Mouse (Mus musculus) bone marrow macrophage, adult 2 months (primary cell): ENCODE data around the gene Abca4. TPM values are rescaled to one million over a fixed set of nuclear protein-coding genes. Genes with fewer than 3 reads are reported as not detected.

Source experiments
- H3K27ac ChIP-seq: 2 replicates; pipeline ENCODE4 v1.5.1; 2012; ENCODE audit warnings: low read depth, low read length; ENCODE audit not compliant: insufficient read depth
- H3K4me1 ChIP-seq: 2 replicates; pipeline ENCODE4 v1.6.1; 2012; ENCODE audit warnings: low read length; ENCODE audit not compliant: control insufficient read depth, insufficient read depth
- H3K4me3 ChIP-seq: 2 replicates; pipeline ENCODE4 v1.5.1; 2012; ENCODE audit warnings: mild to moderate bottlenecking, low read length, moderate library complexity; ENCODE audit not compliant: insufficient read depth
- CTCF ChIP-seq: IDR thresholded peaks from 2 replicates; pipeline ENCODE4 v1.5.1; 2012; ENCODE audit warnings: low read depth, mild to moderate bottlenecking, low read length, moderate library complexity
- POLR2A ChIP-seq: IDR thresholded peaks from 2 replicates; pipeline ENCODE4 v1.6.1; 2012; ENCODE audit warnings: mild to moderate bottlenecking, low read depth, low read length, borderline replicate concordance
- polyA plus RNA-seq: library from polyadenylated mRNA; stranded (reverse); fragments of >200 nt; gene quantifications from 2 replicates; pipeline ENCODE4 v1.2.4, GENCODE M21; 2012; ENCODE audit not compliant: missing spikeins, insufficient read depth, insufficient read length

The Abca4 gene
- polyA plus RNA-seq, 1 experiment, result not detected

DNA sequence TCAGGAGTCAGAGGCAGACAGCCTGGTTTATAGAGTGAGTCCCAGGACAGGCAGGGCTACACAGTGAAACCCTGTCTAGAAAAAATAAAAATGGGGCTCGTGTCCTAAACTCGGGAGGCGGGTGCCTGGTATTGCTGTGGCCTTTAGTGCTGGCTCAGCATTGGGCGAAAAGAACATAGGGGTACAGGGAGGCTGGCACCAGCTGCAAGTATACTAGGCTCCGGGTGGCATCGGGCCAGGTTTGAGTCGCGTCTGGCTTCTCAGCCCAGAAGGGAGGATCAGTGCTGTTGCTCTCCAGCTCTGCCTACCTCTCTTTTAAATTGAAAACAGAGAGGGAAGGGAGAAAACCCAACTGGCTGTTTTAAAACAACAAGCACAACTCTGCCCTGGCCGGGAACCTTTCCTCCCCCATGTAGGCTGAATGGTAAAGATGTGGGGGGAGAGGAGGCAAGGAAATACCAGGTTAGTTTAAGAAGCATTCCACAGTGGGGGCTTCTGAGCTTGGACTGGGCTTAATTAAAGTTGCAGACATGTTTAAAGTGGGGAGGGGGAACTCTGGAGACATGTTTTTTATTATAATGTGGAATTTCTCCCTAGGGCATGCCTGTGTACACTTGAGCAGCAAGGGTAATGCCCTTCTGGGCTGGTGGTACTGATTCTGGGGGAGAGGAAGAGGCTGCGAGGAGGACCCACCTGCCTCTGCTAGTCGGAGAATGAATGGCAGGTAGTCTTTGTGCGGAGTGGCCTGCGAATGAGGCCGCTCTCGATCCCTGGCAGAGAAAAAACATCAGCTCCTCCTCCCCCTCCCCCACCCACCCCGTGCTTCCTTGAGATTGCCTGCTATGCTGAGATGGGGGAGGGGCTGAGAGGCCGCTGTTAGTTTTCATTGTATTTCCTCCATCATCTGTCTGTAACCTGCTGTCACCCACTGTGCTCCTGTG is 3.9 kb downstream of the Abca4 start:
- TF ChIP-seq POLR2A (no peak), CTCF (no peak)
- H3K4me3 ChIP-seq, result no peak overlapping the region
- no peak overlapping the region for H3K27ac ChIP-seq
- H3K4me1 ChIP-seq, result peaks cover 5% of the 10 kb centered on the region; the same call in 1 of the 2 replicates

DNA sequence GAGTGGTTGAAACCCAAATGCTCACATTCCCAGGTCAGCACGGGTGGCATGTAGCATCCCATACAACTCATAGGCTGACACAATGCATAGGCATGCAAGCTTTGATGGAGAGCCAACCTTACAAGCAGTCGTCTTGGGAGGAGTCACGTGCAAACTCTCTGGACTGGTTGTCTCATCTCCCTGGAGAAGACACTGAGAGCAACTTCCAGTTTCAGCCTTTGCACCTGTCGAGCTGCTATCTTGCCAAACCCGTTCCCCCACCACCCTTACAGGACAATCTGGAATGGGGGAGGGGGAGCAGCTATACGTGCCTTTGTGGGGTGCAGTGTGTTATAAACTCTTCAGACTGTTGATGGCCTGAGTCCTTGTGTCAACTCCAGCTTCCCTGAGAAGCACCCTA is 4.9 kb downstream of the Abca4 start:
- TF ChIP-seq POLR2A, result no peak
- TF ChIP-seq CTCF, result no peak
- Histone ChIP-seq H3K4me1 (no peaks in the 10 kb centered on the region), H3K27ac (no peak overlapping the region), H3K4me3 (no peak overlapping the region)

DNA sequence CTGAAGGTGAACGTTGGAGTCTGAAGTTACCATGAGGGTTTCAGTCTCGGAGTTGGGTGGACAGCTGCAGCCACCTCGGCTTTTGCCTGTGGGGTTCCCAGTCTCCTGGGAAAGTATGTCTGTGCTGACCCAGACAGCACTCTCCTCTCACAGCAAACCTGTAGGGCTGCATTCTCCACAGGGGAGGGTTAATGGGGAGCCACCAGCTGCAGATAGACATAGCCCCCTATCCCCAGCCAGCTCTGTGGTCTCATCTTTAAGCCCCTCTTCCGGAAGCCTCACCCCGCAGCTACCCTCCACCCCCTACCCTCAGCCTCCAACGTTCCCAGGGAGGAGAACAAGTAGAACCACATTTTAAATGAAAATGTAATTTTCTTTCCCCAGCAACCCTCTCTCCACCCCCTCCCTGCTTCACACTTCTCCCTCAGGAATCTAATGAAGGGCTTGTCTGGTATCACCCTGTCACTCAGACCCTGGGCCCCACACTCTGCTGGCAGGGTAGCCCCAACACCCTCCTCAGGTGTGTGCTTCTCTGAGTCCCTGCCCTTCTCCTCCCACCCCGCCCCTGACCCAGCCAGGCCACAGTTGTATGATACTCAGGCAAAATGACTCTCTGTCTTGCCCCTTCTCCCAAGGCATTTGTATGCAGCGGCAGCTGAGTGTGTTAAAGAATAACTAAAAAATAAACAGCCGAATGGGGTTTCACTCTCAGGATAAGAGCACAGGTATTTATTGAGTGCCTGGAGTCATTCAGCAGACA is 14.4 kb downstream of the Abca4 start:
- Histone ChIP-seq H3K4me3 (no peak overlapping the region), H3K4me1 (no peaks in the 10 kb centered on the region), H3K27ac (no peak overlapping the region)
- TF ChIP-seq CTCF (no peak), POLR2A (no peak)

DNA sequence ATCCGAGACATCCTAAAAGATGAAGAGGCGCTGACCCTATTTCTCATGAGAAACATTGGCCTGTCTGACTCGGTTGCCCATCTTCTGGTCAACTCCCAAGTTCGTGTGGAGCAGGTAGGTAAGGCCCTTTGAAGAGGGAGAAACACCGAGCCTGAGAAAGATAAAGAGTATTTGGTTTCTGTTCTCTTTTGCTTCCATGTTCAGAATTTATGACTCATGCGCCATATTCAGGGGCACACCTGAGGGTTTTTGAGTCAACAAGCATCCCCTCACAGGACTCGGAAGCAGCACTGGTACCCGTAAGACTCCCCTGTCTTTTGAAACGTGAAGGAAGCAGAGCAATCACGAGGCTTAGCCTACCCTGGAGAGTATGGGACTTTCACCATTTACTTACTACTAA is 18.3 kb downstream of the Abca4 start:
- TF ChIP-seq CTCF (no peak), POLR2A (no peak)
- no peaks in the 10 kb centered on the region for H3K4me1 ChIP-seq
- no peak overlapping the region for H3K4me3 ChIP-seq
- no peak overlapping the region for H3K27ac ChIP-seq

DNA sequence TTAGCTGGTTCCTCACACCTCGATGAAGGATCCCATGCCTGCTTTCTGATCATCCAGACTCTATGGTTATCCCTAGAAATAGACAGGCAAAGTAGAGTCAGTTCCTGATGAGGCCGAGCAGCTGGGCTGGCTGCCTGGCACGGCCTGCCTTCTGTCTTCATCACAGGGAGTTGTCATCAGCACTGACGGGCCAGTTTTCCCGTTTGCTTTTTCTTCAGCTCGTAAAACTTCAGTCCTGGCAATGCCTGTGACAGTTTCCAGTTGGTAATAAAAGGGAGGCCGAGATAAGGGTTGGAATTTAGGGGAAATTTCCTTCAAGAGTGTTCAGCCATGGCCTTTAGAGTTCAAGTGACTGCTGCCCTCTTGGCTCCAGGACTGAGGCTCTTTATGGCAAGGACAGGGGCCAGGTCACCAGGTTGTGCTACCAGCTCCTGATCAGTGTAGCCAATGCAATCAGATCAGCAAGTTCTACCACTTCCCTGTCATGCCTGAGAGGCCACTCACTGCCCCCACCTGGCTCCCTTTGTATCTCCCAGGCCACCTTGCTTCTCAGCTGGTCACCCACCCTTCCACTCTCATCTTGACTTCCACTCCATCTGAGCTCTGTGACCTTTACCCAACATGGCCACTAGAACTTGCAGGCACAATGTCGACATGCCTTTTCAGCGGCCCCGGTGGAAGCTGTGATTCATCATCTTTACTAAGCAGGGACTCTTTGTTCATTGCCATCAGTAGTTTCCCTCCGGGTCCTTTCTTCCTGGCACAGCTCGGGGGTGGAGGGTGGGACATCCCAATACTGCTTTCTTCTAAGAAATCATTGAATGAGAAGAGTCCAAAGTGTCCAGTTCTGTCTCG is 20.5 kb downstream of the Abca4 start:
- TF ChIP-seq POLR2A, result no peak
- TF ChIP-seq CTCF, result no peak
- no peaks in the 10 kb centered on the region for H3K4me1 ChIP-seq
- no peak overlapping the region for H3K4me3 ChIP-seq
- no peak overlapping the region for H3K27ac ChIP-seq

DNA sequence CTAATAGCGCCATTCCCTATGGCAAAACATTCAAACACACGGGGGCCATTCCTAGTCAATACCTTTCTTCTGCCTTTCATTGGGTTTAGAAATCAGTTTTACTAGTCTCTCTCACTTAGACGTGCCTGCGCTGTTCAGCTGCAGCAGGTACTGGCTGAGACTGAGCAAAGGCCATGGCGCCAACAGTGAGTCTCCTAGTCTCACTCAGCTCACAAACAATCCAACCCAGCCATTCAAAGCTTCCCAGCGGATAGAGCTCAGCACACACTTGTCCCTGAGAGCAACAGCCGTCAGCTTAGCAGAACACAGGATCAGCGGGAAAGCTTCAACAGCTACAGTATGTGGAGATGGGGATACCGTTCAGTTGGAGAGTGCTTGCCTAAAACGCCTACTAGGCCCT is 27.5 kb downstream of the Abca4 start:
- Histone ChIP-seq H3K27ac (no peak overlapping the region), H3K4me1 (no peaks in the 10 kb centered on the region), H3K4me3 (no peak overlapping the region)
- no peak for TF ChIP-seq CTCF

DNA sequence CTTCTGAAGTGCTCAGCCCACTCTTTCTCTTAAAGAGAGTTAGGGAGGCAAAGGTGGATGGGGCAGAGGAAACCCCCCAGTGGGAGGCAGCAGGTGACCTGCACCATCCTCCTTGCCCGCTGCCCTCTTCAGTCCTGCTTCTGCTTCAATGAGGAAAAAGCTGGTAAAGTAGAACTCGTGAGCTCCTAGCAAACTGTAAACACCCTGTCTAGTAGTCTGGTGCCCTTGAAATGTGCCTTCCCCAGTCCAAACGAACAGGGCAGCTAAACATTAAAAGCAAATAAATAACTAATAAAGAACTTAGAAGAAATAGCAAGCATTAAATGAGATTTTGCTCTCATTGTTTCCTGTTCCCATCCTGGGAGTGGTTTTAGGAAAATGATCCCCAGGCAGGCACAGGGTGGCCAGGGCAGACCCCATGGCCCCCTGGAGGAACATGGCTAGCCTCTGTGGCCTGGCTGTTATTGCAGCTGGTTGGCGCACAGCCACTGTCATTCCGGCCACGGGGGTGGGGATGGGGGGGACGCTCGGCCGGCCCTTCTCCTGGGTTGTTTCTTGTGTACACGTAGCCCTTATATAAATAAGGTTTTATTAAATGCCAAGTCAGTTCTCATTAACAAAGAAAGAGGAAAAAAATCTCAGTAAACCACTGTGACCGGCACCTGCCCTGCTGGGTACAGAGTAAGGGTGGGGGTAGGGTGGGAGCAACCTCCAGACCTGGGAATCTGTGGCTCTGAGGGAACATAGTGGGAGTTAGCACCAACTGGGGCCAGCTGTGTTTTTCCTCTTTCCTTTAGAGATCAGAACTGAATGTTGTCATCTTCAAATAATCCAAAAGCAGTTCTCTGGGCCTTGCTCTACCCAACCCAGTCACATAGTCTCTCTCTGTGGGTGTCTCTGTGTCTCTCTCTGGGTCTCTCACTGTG is 28.7 kb downstream of the Abca4 start:
- Histone ChIP-seq H3K4me3 (no peak overlapping the region), H3K4me1 (no peaks in the 10 kb centered on the region), H3K27ac (no peak overlapping the region)
- TF ChIP-seq CTCF, result no peak

DNA sequence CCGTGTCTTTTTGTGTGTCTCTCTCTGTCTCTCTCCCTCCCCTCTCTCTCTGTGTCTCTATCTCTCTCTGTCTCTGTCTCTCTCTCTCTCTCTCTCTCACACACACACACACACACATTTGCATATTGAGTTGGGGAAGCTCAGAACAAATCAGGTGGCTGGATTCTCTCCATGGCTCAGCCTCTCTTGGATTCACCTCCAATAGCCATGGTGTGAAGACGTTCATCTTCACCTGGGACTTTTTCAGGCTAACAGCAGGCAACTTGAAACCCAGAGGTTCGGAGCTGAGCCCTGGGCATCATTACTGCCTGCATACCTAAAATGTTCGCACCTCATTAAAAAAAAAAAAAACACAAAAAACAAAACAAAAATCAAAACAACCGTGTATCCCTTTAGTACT is 29.4 kb downstream of the Abca4 start:
- H3K4me1 ChIP-seq, result no peaks in the 10 kb centered on the region
- H3K27ac ChIP-seq, result no peak overlapping the region
- TF ChIP-seq CTCF, result no peak
- TF ChIP-seq POLR2A, result no peak
- H3K4me3 ChIP-seq, result no peak overlapping the region

DNA sequence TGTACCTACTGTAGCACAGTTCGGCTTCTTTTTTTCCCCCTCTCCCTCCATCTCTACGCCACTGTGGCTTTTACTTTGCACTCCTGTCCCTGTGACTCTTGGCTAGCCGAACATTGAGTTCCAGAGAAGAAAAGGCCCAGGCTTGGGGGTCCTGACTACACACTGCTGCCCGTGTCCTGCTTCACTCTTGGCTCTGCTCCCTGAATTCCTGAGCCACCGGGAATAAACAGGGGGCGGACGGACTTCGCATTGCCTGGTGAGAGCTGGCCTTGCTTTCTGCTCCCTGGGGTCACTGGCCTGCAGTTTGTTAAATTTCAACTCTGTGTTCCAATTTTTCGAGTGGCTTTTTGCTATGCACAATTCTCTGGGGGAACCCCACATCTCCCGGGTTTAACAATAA is 30.1 kb downstream of the Abca4 start:
- H3K4me3 ChIP-seq, result no peak overlapping the region
- TF ChIP-seq CTCF (no peak), POLR2A (no peak)
- H3K4me1 ChIP-seq, result no peaks in the 10 kb centered on the region
- no peak overlapping the region for H3K27ac ChIP-seq
